Mouse (Mus musculus) erythroblast, embryonic 14.5 days (primary cell): Measurements from ENCODE around the gene Mif. TPM values are rescaled to one million over a fixed set of nuclear protein-coding genes. Genes with fewer than 3 reads are reported as not detected.
"Not testable (repeated sequence)": the region's sequence is repeated elsewhere in the genome, so short reads cannot be mapped to it uniquely, and the experiment has no call there.

Source experiments
- H3K27me3 ChIP-seq: 2 replicates; pipeline ENCODE4 v1.6.1; 2012; ENCODE audit warnings: inconsistent platforms; ENCODE audit not compliant: control insufficient read depth
- H3K36me3 ChIP-seq: 2 replicates; pipeline ENCODE4 v1.6.1; 2012; ENCODE audit warnings: mild to moderate bottlenecking, inconsistent platforms; ENCODE audit not compliant: control insufficient read depth
- H3K4me1 ChIP-seq: 2 replicates; pipeline ENCODE4 v1.6.1; 2012; ENCODE audit warnings: inconsistent platforms; ENCODE audit not compliant: control insufficient read depth
- H3K4me3 ChIP-seq: replicated peaks from 2 replicates; pipeline ENCODE3; 2012; ENCODE audit warnings: moderate library complexity, mild to moderate bottlenecking, inconsistent platforms
- H3K9me3 ChIP-seq: 2 replicates; pipeline ENCODE4 v1.6.1; 2012; ENCODE audit warnings: low read length, inconsistent platforms, mixed read lengths; ENCODE audit not compliant: control insufficient read depth
- GATA1 ChIP-seq: IDR thresholded peaks from 2 replicates; pipeline ENCODE4 v1.6.1; 2012; ENCODE audit warnings: low read length, inconsistent platforms, mixed read lengths
- TAL1 ChIP-seq: IDR thresholded peaks from 3 replicates; pipeline ENCODE4 v1.6.1; 2012; ENCODE audit warnings: low read length, inconsistent platforms, mixed read lengths
- polyA plus RNA-seq: library from polyadenylated mRNA; stranded (reverse); fragments of >175 nt; gene quantifications from 2 replicates; pipeline ENCODE4 v1.2.3, GENCODE M21; 2012

The Mif gene
- polyA plus RNA-seq, result 42.3 and 44.8 TPM in 2 replicates

DNA sequence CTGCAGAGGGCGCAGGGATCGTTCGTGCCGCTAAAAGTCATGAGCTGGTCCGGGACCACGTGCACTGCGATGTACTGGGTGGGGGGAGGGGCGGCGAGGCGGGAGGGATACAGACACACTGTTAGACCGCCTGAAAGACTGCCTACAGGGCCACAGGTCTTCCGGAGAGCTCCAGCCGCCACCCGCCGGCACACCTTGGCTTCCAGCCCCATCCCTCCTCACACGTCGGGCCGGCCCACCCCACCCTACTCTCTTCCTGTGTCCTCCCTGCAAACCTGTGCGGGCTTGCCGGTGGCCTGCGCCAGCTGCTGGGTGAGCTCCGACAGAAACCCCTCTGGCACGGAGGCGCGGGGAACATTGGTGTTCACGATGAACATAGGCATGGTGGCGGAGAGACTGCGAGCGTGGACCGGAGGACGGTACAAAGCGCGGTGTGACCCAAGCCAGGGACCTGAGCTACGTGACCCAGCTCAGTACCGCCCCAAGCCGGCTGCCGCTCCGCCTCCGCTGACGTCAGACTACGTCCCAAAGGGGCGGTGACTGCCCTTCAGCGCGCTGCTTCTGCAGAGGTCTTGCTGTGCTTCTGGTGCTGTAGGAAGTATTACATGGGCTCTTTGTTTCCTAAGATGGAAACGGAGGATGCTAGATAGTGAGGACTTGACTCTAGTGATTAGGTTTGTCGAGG is at the start of gene Mif:
Gene Mif (minus strand): TSS at position 455 of the 685 bp plus-strand sequence.
- H3K9me3 ChIP-seq, result peaks cover 12% of the 10 kb centered on the region
- peaks cover 12% of the 10 kb centered on the region for H3K36me3 ChIP-seq
- H3K4me3 ChIP-seq, result peak within 1 kb of the TSS; percentile 75
- H3K27me3 ChIP-seq, result not testable (repeated sequence)
- H3K4me1 ChIP-seq, result peaks cover 33% of the 10 kb centered on the region

GRCm38 (mm10) chr10:75906882-75907281 is 46.8 kb upstream of the Mif start:
- no peaks in the 10 kb centered on the region for H3K27me3 ChIP-seq
- H3K9me3 ChIP-seq, result no peaks in the 10 kb centered on the region
- H3K4me3 ChIP-seq, result no peak overlapping the region
- no peaks in the 10 kb centered on the region; the same call in 1 of the 2 replicates for H3K4me1 ChIP-seq
- H3K36me3 ChIP-seq, result peaks cover 94% of the 10 kb centered on the region
- TF ChIP-seq TAL1 (no peak), GATA1 (no peak)

GRCm38 (mm10) chr10:75904391-75904790 is 44.4 kb upstream of the Mif start:
- H3K36me3 ChIP-seq, result peaks cover 93% of the 10 kb centered on the region
- H3K4me1 ChIP-seq, result no peaks in the 10 kb centered on the region
- no peak for TF ChIP-seq GATA1
- TF ChIP-seq TAL1, result no peak

DNA sequence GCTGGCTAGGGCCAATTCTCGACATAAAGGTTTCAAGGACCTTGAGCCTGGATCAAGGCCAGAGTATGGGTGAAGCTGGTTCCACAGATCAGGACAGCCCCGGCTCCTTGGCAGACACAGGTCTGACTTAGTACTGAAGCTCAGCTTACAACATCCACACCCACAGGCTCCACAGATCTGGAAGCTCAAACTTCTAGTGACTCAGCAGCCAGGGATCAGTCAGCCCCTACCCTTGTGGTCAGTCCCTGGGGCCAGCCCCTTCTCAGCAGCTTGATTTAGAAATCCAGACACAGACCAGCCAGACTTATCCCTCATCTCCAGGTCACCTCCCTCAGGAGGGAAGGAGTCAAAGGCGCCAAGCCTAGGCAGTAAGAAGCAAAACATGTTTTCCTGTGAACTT is 38.8 kb upstream of the Mif start:
- no peaks in the 10 kb centered on the region for H3K27me3 ChIP-seq
- no peaks in the 10 kb centered on the region for H3K9me3 ChIP-seq
- peaks cover 8% of the 10 kb centered on the region for H3K4me1 ChIP-seq
- TF ChIP-seq TAL1 (no peak), GATA1 (no peak)
- H3K4me3 ChIP-seq, result no peak overlapping the region
- H3K36me3 ChIP-seq, result peaks cover 99% of the 10 kb centered on the region

More at GRCm38 (mm10) chr10:75904391-75904790, 44.4 kb upstream of the Mif start:
- no peaks in the 10 kb centered on the region for H3K9me3 ChIP-seq
- no peak overlapping the region for H3K4me3 ChIP-seq
- H3K27me3 ChIP-seq, result no peaks in the 10 kb centered on the region

GRCm38 (mm10) chr10:75898039-75898564 is 38.1 kb upstream of the Mif start:
- no peak overlapping the region for H3K4me3 ChIP-seq
- H3K4me1 ChIP-seq, result peaks cover 16% of the 10 kb centered on the region
- no peaks in the 10 kb centered on the region for H3K27me3 ChIP-seq
- no peaks in the 10 kb centered on the region for H3K9me3 ChIP-seq
- TF ChIP-seq GATA1 (no peak), TAL1 (no peak)
- H3K36me3 ChIP-seq, result peaks cover 96% of the 10 kb centered on the region

DNA sequence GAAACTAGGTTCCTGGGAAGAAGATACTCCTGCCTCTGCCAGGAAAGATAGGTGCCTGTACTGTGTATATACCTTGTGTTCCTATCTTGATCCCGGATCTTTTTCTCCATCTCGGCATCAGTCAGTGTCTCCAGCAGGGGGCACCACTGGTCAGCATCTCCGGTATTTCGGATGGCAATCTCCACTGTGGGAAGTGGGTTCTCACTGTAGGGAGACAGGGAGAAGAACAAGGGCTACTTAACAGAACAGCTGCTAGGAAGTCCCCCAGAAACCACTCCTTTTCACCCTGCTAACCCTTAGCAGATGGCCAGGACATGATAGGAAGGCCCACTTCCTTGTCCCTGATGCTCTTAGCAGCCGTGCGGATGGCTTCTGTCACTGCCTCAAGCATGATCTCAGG is 37.3 kb upstream of the Mif start:
- H3K27me3 ChIP-seq, result no peaks in the 10 kb centered on the region

GRCm38 (mm10) chr10:75896208-75896607 is 36.2 kb upstream of the Mif start:
- Histone ChIP-seq H3K9me3 (no peaks in the 10 kb centered on the region), H3K4me3 (no peak overlapping the region), H3K4me1 (peaks cover 21% of the 10 kb centered on the region), H3K27me3 (no peaks in the 10 kb centered on the region), H3K36me3 (peaks cover 77% of the 10 kb centered on the region)
- TF ChIP-seq TAL1, result no peak
- no peak for TF ChIP-seq GATA1

More for the DNA sequence above, 37.3 kb upstream of the Mif start:
- H3K4me3 ChIP-seq, result no peak overlapping the region
- H3K9me3 ChIP-seq, result no peaks in the 10 kb centered on the region
- peaks cover 21% of the 10 kb centered on the region for H3K4me1 ChIP-seq
- peaks cover 89% of the 10 kb centered on the region for H3K36me3 ChIP-seq
- TF ChIP-seq TAL1 (no peak), GATA1 (peak; percentile 86)

- Histone ChIP-seq H3K4me3 (no peak overlapping the region), H3K36me3 (peaks cover 73% of the 10 kb centered on the region), H3K4me1 (peaks cover 21% of the 10 kb centered on the region), H3K9me3 (no peaks in the 10 kb centered on the region), H3K27me3 (no peaks in the 10 kb centered on the region)
- no peak for TF ChIP-seq TAL1
- TF ChIP-seq GATA1, result no peak
Measured at GRCm38 (mm10) chr10:75895730-75896129, 35.7 kb upstream of the Mif start.

GRCm38 (mm10) chr10:75894601-75895000 is 34.6 kb upstream of the Mif start:
- Histone ChIP-seq H3K27me3 (no peaks in the 10 kb centered on the region), H3K9me3 (no peaks in the 10 kb centered on the region), H3K4me3 (no peak overlapping the region), H3K4me1 (peaks cover 21% of the 10 kb centered on the region), H3K36me3 (peaks cover 62% of the 10 kb centered on the region)
- TF ChIP-seq TAL1 (no peak), GATA1 (no peak)
